Mouse (Mus musculus) bone marrow macrophage, adult 2 months (primary cell): Measurements from ENCODE around the gene Slc25a22.

Experiments
- CTCF ChIP-seq: IDR thresholded peaks from 2 replicates; pipeline ENCODE4 v1.5.1; 2012; ENCODE audit warnings: low read depth, mild to moderate bottlenecking, low read length, moderate library complexity
- POLR2A ChIP-seq: IDR thresholded peaks from 2 replicates; pipeline ENCODE4 v1.6.1; 2012; ENCODE audit warnings: mild to moderate bottlenecking, low read depth, low read length, borderline replicate concordance

DNA sequence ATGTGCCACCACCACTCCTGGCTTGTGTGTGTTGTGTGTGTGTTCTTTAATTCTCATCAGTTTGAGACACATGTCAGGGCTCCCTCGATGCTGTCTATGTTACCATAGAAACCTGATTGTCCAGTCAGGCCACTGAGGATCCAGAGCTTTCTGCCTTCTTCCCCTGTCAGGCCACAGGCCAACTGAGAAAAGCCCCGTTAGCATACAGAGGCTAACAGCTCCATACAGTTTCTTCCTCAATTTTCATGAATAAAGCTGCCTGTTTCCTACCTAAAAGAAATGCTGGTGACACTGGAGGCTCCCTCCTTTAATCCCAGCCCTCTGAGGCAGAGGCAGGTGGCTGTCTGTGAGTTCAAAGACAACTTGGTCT is 1.2 kb downstream of the Slc25a22 start:
- TF ChIP-seq CTCF (no peak), POLR2A (no peak)
